Mouse (Mus musculus): ENCODE measurements around the gene Rab11fip3.
A peak's percentile ranks its signal among the peaks of the same experiment; 100 is the strongest.

Gene Rab11fip3

DNA sequence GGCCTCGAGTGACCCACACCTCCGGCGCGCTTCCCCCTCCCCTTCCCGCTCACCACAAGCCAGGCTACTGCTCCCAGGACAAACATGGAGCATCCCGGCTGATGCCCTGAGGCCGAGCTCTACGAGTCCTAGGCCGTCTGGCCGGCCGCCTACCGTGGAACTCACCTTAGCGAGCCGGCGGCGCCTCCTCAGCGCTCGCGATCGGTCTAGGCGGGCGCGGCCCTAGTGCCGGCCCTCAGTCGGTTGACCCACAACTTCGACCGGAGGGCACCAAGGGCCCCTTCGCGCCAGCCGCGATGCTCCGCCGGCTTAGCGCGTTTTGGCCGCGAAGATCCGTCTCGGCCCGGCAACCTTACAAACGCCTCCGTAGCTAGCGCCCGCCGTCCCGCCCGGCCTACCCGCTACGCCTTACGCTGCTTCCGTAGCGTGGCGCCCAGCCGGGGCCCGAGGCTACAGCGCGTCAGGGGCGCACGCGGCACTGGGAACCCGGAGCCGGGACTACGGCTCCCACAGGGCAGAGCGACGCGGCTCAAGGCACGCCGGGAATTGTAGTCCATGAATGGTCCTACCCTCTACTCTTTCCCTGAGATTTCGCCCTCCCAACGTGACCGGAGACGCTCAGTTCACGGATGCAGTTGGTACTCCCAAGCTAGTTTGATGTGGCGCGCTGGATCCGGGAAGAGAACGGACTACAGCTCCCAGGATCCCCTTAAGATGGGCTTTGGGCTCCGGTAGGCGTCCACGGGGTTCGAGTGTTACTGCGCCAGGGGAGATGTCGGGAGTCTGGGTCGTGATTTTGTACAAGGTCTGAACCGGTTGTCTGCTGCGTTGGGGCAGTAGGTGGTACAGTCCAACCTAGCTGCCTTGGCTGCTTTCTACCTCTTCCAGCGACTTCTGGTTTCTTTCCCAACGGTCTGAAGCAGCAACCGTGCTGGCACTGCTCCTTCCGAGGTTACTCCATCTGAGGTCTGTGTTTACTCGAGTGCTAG lies 83.8 kb downstream of the Rab11fip3 start, which contains the start of gene Capn15:
Capn15 (minus strand) TSS at position 491 of the 989 bp plus-strand sequence.
- peak; percentile 94 to 96 for DNase-seq

DNA sequence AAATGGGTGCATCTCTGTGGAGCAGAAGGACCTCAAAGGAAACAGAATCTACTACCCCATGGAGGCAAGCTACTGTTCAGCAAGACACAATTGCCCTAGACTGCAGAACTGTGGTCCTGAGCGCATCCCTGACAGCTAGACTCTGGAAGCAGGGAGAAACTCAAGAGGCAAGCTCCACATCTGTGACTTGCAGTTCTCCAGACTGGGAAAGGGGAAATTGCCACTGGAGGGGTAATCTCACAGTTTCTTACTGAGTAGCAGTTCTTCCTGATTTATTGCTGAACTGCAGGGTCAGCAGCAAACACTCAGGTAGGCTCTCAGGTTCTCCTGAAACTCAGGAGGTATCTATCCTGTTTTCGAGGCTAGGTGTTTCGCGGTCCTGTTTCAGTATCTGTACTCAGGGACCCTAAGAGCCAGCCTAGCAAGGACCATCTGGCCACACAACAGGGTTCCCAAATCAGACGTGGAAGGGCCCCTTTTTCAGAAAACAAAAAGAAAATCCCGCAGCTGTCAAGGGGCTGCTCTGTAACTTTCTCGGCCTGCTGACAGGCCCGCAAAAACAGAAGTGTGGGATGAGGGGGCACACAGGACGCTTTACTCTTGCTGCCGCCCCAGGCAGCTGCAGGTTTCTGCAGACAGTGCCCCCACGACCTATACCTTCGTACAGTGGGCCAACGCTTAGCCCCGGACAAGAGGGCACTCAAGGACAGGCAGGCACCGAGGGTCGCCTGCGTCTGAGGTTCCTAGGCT lies 84.6 kb downstream of the Rab11fip3 start:
- peak; percentile 64 to 69 for DNase-seq

DNA sequence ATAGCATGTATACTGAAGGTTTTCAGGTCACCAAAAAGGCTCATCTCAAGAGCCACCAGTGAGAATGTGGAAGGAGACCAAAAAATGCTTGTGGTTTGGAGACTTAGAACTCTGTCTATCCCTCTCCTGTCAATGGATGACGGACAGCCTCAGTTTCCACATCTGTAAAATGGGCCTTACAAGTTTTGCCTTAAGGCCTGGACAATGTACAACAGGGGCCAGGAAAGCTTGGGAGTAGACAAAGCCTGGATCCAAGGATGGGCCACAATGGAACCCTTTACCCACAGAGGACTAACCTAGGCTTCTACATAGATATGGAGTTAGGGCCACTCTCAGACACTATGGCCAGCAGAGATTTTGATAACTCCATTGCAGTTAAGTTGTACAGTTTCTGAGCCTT lies 85.3 kb downstream of the Rab11fip3 start:
- DNase-seq: no peak

DNA sequence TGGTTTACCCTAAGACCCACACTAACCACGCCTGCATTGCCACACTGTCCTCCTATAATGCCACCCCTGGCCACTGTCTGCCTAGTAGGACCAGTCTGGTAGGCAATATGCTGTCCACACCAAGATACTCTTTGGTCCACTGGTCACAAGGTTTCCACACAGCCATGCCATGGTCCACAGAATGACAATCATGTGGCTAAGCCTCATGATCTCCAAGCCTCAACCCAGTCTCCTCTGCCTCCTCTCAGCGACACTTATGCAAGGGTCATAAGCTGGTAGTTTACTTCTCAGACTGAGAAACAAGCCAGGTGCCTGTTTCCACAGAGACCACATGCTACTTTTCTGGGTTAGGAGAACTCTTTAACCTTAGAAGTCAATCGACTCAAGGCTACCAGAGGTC lies 86.4 kb downstream of the Rab11fip3 start:
- no peak for DNase-seq

- peak; percentile 85 to 89 for DNase-seq
These were observed 88.5 kb downstream of the Rab11fip3 start for GRCm38 (mm10) chr17:25980854-25981253.

DNA sequence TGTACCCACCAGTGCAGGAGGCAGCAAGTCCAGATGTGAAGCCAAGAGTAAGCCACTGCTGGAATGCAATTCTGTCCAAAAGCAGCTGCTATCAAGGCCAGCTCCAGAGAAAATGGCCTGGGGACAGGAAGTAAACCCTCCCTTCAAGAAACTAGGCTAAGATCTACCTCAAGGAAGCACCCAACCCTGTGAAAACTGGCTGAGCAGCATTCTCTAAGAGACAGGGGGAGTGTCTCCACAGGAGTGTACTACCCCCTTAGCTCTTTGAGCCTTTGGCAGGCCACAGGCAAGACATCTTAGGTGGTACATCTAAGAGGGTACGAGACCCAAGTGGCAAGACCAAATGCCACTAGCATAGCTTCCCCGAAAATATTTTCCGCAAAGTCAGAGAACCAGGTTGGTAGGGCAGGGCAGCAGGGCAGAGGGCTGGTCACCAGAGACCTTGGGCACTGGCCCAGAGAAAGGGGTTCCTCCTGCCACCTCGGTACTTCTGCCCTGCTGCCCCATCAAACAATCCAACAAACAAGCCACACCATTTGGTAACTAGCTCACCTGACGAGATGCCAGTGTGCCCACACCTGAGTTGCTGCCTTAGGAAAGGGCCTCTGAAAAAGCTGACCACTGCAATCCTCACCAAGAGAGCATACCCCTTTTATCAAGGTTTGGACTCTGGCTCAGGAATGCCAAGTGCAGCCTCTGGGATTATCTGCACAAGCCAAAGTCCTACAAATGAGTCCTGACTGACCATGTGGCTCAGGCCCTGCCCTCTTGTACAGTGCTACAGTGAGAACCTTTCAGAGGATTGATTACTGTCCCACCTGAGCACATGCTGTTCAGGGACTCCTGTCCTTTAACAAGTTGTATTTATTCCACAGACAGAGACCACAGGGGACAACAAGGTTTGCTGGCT lies 89.3 kb downstream of the Rab11fip3 start:
- no peak for DNase-seq

DNA sequence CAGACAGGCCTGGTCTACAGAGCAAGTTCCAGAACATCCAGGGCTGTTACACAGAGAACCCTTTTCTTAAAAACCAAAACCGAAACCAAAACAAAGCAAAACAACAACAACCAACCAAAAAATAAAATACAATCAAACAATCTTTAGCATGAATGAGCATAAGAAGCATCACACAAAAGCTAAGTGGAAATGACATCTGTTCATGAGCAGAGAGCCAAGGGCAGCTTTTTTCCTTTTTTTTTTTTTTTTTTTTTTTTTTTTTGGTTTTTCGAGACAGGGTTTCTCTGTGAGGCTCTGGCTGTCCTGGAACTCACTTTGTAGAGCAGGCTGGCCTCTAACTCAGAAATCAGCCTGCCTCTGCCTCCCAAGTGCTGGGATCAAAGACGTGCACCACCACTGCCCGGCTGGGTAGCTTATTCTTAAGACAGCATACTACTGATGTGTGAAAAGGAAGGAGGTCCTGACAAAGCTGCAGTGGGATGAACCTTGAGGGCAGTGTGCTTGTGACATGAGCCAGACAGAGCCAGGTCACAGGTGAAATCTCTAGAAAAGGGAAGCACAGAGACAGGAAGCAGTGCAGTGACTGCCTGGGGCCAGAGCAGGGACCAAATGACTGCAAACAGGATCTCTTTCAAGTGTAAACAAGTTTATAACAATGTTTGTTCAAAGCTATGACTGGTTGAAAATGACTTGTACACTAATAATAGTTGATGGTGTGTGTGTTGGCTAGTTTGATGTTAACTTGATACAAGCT lies 98.2 kb downstream of the Rab11fip3 start:
- DNase-seq: no peak

DNA sequence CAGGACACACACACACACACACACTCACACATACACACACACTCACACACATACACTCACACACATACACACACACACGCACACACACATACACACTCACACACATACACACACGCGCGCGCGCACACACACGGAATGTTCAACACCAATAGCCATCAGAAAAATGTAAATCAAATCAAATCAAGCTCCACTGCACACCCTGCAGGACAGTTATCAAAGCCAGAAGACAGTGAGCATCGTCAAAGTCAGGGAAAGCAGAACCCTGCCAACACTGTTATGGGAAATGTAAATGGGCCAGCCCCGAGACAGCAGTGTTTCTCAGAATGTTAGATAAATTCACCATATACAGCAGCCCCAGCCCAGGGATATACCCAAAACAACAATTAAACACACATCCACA lies 98.9 kb downstream of the Rab11fip3 start:
- DNase-seq: peak; percentile 76 to 79

DNA sequence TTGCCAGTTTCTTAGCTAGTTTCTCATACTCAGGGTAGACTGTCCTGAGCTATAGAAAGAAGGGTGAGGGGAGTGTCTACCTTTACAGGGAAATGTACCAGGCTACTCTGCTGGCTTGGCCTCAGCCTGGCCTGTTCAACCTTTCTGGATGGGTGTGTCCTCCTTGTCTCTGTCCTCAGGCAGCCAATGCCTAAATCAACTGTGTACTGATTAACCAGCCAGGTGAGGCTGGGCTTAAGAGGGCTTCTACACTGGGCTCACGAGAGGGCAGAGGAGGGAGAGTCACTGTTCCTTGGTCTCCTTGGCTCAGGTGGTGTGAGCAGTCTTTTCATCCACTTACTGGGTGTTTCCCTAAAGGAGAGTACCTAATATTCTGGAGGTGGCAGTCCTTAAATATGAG lies 101.2 kb downstream of the Rab11fip3 start:
- DNase-seq: no peak

DNA sequence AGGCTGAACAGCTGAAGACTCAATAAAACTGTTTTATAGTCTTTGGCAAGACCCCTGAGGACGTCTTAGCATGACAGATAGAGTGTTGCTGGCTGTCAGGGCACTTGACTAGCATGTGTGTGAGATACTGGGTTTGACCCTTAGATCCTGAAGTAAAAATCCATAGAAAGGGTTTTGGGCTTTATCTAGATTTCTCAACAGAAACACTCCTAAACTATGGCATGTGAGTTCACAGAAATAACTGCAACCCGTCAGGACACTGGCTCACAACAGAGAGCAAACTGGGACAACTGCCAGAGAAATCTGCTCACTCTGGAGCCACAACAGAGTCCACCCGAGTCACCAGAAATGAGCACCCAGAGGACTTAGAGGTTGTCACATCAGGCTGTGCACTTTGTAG lies 101.7 kb downstream of the Rab11fip3 start:
- peak; percentile 66 to 73 for DNase-seq

GRCm38 (mm10) chr17:25964271-25964670 lies 105.1 kb downstream of the Rab11fip3 start:
- no peak for DNase-seq

DNA sequence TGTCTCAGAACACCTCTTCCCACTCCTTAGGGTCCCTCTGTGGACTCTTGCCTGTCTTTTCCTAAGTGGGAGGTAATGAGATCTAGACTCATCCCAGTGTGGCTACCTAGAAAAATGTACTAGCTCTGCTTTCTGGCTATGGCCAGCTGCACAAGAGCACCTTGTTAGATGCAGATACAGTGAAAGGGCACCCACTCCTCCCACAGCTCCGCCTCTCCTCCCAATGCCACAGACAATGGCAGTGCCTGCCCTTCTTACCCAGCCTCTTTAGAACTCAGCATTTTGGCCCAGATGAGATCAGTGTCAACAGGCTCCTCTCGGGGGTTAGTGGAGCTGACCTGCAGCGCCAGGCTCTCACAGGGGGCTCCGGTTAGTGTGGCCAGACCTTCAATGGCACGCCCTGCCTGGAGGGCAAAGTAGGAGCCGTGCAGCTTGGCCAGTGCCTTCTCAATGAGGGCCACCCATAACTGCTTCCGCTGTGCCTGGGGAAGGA lies 106.9 kb downstream of the Rab11fip3 start:
- no peak for DNase-seq

DNA sequence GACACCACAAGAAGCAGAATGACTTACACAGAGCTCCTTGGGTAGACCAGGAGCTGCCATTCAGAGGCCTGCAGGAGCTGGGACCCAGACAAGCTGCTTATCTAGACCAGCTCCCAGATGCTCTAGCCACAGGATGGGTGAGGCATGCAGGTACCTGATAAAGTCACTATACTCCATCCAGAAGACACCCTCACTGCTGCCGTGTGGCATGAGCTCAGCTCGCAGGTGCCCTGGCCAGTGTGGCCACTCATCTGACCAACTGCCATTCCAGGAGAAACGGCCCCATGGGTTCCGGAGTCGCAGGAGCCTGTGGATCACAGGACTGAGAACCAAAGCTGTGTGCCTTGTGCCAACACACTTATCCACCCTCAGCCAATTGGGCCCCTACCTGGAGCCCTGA lies 107.8 kb downstream of the Rab11fip3 start:
- no peak for DNase-seq

- DNase-seq: no peak
These were observed 109.5 kb downstream of the Rab11fip3 start for GRCm38 (mm10) chr17:25959630-25960467.

DNA sequence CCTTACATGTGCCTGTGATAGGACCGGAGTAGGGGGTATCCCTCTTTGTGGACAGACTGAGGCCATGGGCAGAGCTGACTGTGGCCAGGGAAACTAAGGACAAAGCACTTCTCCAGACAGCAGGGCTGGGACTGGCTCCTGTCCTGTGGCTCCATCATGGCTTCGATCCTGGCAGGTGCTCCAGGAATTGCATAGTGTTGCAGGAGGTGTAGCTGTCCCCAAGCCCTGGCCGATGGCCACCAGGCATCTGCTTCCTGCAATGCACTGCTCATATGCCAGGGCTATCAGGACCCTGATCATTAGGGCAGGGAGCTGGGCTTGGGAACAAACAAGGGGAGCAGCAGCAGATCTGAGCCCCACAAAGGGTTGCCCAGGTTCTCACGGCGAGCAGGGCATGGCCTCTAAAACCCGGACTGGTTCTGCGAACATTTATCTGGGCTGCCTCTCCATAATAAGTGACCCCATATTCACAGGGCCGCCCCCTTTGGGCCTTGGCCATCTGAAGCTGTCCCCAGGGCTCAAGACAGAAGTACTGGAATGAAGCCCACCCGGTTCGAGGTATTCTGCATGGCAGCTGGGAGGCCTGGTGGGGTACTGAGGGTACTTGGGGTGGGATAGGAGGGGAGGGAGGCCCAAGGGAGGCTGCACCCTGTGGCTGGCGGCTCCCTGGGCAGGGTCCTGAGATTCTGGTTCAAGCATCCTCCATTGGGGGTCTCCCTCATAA lies 110.4 kb downstream of the Rab11fip3 start:
- peak; percentile 80 to 84 for DNase-seq

GRCm38 (mm10) chr17:25957586-25958051 lies 111.7 kb downstream of the Rab11fip3 start:
- peak; percentile 89 to 91 for DNase-seq

DNA sequence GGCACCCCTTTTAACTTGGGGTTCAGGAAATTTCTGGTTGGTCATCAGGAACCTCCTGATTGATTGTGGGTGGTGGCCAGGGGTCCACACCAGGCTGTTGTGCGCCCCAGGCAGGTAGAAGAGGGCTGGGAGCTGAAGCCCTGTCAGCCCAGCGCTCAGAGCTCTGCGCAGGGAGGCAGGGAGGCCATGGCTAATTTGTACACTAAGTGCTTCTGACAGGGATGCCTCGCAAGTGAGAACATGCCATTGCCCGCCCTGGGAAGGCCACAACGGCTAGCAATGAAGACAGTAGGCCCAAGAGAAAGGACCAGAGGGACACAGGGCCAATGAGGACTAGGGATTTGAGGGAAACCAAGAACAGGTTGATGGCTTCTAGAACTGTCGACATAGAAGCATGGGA lies 112.7 kb downstream of the Rab11fip3 start:
- peak; percentile 74 to 76 for DNase-seq

GRCm38 (mm10) chr17:25956201-25956600 lies 113.2 kb downstream of the Rab11fip3 start:
- peak; percentile 91 to 93 for DNase-seq

DNA sequence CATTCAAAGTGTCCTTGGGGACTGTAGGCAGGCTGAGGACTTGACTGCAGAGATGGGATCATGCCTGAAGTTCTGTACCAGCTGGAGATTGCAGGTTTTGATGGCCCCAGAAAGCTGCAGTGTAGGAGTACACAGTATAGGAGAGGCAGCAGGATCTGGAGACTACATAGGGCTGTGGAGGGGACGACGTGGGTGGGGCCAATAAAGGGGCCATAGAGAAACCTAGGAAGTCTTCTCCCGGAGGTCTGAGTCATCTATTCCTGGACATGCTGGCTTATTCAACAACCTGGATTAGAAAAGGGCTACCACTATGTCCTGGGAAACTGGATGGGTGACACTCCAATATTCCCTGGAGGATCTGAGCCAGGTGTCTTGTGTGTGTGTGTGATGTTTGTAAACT lies 113.6 kb downstream of the Rab11fip3 start:
- no peak for DNase-seq

DNA sequence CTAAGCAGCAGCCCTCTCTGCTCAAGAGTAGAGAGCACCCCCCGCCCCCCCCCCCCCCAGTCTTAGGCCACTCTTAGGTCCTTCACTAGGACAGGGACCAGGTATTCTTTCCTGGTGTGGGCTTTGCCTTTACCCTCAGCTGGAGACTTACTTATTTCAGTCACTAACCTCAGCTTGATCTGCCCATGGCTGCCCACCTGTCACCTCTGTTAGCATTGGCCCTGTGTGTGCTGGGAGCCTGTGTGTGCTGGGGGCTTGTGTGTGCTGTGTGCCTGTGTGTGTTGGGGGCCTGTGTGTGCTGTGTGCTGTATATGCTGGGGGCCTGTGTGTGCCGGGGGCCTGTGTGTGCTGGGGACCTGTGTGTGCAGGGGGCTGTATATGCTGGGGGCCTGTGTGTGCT lies 114.7 kb downstream of the Rab11fip3 start:
- no peak for DNase-seq
